Mouse (Mus musculus) adrenal gland, postnatal 10 days (tissue): ENCODE measurements around the gene Creg1. TPM values are rescaled to one million over a fixed set of nuclear protein-coding genes. Genes with fewer than 3 reads are reported as not detected.

Source experiments
- DNase-seq: peaks from one replicate; pipeline ENCODE4 v3.0.0; 2021; ENCODE audit warnings: mixed read lengths
- total RNA-seq, 2 experiments: library from RNA; stranded (reverse); gene quantifications; 2 replicates each; pipeline ENCODE4 v1.2.3; 2021

Gene Creg1
- total RNA-seq, 2 experiments from 2014 or later, result 51.2 TPM

DNA sequence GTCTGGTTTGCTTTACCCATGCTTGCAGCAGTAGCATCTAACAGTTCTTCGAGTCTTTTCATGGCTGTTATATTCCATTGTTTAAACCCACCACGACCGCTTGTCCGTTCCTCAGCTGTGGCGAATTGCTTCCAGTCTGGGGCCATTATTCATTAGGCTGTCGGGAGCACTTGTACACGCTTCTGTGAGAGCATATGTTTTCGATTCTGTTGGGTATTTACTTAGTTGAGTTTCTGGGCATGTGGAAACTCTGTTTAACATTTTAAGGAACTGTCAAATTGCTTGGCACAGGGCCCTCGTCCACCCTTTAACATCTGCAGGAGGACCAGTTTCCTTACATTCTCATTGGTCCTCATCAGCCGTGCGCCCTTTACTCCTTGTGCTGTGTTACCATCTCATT is 22.8 kb downstream of the Creg1 start:
- DNase-seq, result no peak

DNA sequence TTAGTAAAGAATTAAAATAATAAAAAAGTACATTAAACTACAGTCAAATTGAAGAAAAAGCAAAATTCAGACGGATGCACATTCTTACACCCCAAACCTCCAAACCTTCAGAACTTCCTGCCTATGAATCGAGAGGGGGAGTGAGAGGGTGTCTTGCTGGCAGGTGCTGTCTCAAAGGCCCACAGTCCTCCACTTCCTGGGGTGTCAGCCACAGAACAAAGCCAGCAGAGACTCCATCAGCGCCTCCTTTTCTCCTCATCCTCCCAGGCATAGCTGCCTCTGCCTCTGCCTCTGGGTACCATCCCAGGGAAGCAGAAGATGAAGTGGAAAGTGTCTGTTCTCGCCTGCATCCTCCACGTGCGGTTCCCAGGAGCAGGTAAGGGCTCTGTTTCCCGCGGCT is 25.0 kb downstream of the Creg1 start, which contains the start of gene Cd247:
TSS of gene Cd247 (plus strand) at position 171 of the 400 bp plus-strand sequence.
- DNase-seq, result no peak

DNA sequence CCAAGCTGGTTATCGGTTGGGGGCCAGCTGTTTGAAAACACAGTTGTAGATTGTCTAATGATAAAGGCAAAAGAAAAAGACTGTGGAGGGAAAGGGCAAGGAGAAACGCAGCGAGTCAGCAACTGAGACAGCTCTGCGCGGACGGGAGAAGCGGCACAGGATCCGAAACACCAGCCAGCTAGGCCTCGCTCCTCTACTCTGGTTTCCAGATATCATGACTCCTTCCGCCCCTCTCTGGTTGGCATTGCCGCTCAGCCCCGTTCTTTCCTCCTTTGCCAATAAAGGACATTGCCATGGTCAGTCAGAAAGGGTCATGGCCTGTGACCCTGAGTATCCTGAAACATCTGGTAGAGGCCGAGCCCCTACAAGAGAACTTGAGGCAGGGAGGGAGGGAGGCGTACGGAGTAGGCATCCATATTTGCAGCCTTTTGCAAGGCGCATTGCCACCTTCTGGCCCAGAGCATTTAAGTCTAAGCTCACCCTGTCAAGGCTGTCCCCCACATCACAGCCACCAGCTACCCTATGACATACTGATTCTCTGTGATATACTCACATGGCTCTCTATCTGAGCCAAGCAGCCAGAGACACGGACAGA is 25.6 kb downstream of the Creg1 start:
- DNase-seq, result no peak

DNA sequence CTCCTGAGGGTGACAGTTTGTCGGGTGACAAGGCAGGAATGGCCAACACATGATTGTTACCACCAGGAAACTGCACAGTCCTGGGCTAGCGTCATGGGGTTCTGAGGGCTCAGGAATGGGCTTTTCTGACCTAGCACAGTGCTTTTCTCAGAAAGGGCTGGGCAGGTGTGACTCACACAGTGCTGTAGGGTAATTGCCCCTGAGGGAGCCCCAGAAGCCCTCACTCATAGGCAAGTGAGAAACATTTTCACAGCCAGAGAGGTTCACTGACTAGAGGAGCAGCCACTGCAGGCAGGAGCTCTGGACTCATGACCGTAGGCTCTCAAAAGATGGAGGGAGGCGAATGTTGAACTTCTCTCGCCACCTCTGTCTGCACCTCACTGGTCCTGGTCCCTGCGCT is 26.4 kb downstream of the Creg1 start:
- DNase-seq, result no peak

DNA sequence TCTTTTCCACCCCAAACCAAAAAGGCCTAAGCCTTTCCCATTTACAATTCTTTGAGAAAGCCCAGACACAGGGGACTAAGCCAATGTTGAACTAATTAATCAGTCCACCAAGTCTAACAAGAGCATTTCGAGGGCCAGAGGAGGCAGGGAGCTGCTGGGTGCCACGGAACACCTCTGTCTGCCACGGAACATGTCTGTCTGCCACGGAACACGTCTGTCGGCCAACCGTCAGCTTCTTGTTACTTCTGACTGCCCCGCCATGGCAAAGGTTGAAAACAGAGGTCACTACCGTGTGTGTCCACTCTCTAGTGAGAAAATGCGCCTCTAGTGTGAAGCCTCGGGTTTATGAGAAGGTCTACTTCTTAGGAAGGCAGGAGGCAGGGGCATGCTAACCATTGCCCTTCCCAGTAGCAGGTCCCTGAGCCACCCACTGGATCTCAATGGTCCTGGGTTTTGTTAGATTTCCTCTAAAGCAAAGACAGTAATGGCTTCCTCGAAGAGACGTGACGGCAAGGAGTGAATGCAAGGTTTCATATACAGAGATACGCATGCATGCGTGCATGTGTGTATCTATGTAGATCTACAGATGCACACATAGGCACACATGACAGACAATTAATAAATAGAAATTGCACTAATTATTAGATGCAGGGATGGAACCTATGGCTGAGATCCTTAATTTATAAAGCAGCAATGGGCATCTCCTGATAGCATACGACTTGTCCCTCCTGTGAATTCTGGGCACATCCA is 27.1 kb downstream of the Creg1 start:
- no peak for DNase-seq

DNA sequence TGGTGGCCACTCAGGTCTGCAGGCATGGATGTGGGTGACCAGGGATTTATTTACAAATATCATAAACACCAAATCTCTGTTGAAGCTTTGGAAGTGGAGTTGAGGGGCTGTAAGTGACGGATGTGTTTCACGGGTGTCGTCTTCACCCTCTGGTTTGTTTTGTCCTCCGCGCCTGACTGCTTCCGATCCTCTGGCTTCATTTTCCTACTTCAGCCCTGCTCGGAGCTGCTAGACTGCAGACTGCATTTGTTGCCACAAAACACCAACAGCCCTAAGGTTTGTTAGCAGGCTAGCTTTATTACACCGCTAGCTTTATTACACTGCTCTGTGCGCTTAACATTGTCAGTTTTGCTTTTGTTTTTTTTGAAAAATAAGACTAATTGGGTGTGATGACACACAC is 27.9 kb downstream of the Creg1 start:
- DNase-seq, result no peak

DNA sequence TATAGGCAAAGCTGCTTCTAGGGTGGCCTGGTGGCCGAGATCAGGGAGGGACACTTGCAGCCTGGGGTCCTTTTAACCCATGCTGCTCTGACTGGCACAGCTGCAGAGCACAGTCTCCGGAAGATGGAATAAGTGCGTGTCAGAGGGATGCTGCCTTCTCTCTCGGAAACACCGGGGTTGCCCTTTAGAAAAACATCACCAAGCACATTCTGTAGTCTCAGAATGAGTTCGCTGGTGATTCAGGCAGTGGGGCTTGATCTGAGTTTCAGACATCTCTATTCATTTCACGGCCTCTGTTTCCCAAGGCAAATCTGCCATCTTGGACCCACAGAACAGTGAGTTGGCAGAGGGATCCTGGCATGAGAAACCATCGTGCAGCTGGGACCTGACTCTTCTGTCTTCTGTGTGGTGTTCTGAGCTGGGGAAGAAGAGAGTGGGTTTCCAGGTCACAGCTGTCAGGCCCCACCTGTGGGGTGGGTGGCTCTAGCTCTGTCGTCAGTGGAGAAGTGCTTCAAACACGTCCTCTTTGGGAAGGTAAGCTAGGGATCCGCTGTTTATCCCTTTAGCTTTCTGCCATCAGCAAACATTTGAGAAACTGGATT is 38.3 kb downstream of the Creg1 start:
- no peak for DNase-seq

DNA sequence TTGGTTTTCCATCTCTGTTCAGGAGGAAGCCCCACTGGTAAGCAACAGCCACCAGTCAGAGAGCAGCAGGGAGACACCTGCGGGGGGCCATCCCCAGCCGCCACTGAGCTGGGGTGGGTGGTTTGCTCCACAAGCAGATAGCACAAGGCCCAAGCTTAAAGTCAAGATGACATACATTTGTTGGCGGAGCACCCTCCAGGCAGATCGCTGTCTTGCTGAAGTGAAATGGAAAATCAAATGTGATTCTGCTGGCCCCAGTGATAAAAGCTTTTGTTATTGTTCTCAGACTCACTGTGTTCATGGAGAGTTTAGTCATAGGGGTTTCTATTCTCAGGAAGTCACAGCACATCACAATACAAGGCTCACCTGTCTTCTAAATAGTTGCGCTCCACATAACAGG is 39.6 kb downstream of the Creg1 start:
- DNase-seq, result no peak

DNA sequence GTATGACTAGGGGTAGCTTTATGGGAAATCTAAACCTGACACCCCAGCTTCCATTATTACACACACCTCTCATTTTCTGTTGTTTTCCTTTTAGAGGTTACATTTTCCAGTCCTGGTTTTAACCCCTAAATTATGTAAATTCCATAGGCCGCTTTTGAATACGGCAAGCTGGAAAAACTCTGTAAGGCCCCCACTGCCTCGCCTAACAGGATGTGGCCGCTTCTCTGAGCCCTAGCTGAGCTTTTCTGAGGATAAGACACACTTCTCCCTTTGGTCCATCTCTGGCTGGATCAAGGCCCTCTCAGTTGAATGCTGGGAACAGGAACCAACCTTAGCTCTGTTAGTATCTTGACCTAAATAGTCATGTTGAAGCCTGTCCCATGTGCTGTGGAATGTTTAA is 40.6 kb downstream of the Creg1 start:
- no peak for DNase-seq

DNA sequence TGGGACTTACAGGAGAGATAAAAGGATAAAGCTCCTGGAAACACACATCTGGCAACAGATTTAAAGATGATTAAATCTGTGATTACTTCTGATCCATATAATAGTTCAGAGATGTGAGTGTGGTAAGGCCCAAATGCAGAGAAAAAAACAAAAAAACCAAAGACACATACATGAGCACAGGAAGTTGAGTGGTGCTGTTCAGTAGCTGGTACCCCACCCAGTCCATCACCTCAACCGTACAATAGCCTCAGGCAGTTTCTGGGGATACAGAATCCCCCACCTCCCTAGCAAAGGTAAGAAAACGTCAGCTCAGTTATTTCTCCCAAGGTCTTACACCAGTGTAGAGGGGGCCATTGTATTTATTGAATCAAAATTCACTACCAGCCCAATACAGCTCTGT is 47.1 kb downstream of the Creg1 start:
- DNase-seq, result no peak

DNA sequence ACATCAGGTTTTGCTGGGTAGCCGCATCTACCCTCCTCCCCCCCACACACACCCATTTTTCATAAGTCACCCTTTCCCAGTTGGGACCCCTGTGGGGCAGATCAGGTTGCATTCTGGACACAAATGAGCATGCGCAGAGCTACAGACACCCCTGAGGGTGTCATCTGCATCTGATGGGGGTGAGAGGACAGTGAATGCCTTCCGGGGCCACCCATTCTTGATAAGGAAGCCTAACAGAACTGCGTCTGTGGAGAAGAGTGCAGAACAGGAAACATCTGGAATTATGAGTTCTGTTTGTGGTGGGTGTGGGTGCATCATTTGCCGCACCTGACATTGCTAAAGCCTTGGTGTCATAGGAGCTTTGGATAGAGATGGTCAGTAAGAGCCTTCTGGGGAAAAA is 47.6 kb downstream of the Creg1 start:
- DNase-seq, result no peak

DNA sequence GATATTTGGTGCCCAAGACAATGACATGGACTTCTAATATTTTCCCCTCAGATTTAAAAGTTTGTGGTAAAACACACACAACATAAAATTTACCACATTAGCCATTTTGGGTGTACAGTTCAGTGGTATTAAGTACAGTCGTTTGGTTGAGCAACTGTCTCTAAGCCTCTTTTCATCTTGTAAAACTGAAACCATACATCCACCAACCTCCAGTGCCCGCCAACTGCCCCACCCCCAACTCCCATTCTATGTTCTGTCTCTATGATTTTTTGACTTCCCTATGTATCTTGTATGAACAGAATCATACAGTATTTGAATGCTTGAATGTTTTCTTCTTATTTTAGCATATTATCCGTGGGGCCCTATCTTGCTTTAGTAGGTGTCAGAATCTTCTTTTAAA is 49.2 kb downstream of the Creg1 start:
- DNase-seq, result no peak

DNA sequence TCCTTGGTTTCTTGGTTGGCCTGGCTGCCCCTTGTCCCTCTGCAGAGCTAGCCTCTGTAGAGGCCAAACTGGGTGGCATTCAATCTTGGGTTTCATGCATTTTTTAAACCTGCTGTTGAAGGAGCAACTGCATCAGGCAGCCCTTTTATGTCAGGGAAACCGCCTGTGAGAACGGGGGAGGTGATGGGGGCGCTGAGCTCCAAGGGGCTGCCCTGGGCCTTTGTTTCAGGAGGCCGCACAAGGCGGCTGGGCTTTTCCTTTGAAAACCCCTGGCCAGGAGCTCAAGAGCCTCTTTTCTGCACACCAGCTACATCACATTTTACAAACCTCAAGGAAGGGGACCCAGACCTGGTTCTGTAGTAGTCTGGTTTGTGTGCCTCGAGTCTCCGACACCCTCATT is 50.6 kb downstream of the Creg1 start:
- DNase-seq, result no peak

DNA sequence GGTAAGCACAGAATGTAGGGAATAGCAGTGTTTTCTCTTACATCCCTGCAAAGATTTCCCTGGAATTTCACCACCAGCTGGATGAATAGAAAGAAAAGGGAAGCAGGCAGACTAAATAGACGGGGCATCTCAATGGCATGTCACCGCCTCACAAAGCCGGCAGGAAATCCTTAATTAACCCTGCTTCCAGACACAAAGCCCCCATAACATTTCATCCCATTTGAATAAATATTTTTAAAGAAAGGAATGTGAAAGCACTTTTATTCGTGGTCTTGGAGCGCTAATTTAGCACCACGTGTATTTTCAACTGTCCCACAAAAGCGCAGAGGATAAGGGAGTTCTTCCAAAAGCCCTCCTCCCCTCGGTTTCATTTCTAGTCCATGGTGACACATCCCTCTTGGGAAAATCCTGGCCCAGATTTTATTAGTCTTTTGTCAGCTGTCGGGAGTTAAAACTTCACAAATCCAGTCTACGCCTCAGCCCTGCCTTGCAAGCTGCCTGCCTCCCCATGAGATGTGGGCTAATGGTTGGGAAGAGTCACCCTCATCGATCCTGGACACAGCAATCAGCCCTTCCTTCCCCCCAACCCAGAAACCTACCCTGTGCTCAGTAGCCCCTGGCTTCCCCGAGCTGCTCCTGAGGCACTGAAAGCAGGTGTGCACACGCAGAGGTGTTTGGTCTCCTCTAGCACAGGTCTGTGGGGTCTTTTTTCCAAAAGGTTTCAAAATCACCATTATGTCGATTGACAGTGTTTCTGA is 51.2 kb downstream of the Creg1 start:
- DNase-seq, result no peak

DNA sequence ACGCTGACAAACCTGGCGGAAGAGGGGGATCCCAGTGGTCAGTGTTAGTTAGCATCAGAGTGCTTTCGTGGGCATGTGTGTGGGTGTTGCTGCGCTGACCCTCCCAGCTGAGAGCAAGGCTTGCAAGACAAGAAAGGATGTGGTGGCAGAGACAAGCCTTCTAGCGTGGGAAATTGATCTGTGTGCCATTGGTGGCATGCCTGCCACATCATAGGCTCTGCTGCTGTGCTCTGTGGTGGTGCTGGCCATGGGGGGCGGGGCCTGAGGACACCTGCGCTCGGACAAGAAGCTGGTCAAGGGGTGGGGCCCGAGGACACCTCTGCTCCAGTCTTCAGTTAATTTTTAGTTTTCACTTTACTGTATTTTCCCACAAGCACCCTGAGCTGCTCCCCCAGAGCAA is 52.8 kb downstream of the Creg1 start:
- no peak for DNase-seq

DNA sequence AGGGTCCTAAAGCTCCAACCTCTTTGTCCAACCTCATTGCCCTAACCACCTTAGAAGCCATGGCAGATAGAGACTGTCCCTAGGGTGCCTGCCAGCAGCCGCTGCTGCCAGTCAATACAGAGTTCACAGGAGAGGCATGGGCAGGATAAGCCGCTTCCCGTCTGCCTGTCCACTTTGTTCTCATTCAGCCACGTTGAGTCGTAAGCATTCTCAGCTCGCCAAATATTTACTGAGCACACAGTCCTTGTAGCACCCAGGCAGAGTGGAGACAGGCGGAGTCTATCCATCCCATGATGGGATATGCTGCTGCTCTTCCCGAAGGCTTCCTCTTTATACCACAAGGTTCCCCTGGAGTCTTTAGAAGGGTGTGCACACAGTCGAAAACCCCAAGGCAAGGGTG is 53.7 kb downstream of the Creg1 start:
- DNase-seq, result no peak

DNA sequence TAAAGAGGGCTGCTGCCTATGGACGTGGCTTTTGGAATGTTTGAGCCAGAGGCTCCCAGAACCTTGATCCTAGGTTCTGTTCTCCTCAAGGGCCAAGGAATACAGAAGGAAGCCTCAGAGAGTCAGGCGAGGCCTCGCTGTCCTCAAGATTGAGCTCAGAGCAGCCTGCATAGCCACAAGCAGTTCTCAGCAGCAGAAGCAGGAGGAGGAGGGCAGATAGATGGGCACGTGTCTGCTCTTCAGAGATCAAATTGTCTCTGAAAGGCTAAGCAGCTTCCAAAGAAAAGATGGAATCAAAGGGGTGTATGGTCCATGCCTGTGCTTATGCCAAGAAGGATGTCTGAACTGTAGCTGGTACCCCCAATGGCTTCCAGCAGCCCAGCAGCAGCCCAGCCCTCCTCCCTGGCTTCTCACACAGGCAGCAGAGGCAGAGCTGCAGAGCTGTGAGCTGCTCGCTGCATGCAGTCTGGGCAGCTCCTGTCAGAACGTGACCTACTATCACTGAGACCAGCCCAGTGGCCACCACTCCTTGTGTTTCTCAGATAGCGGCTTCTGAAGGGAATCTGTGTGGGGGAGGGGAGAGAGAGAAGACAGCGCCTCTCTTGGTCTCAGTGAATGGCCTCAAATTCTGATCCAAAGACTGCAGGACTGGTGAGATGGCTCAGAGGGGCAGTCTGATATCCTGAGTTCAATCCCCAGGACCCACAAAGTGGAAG is 54.8 kb downstream of the Creg1 start:
- DNase-seq, result no peak

DNA sequence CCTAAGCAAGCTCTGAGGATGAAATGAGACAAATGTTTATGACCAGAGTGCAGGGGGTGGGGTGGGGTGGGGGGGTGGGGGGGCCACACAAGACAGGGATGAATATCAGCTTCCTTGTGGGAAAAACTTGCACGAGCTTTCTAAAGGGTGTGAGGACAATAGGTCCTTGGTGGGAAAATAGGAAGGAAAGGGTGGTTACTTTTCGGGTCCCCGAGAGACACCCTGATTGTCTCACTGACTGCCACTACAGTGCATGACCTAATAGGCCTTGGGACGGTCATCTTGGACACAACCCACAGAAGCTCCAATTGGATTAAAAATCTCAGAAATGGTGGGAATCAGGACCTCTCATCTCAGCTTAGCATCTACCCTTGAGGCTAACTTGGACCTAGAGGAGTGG is 55.6 kb downstream of the Creg1 start:
- no peak for DNase-seq

DNA sequence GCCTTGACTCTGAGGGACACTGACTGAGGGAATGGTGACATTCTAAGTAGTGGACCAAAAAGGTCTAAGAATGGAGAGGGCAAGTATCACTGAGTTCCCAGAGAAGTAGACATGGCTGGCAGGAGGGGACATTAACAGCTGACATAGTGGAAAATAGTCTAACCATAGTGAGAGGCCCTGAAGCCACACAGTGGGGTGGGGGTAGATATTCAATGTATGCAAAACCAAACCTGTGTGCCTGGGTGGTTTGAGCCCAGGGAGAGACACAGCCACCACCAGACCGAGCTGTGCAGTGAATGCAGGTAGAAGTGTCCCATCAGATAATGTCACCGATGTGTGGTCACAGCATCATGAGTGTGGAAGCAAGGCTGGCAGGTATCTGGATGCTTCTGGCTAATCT is 58.5 kb downstream of the Creg1 start:
- no peak for DNase-seq
